ENCODE assay signal across 8 mouse cellular contexts in the genomic region with DNA sequence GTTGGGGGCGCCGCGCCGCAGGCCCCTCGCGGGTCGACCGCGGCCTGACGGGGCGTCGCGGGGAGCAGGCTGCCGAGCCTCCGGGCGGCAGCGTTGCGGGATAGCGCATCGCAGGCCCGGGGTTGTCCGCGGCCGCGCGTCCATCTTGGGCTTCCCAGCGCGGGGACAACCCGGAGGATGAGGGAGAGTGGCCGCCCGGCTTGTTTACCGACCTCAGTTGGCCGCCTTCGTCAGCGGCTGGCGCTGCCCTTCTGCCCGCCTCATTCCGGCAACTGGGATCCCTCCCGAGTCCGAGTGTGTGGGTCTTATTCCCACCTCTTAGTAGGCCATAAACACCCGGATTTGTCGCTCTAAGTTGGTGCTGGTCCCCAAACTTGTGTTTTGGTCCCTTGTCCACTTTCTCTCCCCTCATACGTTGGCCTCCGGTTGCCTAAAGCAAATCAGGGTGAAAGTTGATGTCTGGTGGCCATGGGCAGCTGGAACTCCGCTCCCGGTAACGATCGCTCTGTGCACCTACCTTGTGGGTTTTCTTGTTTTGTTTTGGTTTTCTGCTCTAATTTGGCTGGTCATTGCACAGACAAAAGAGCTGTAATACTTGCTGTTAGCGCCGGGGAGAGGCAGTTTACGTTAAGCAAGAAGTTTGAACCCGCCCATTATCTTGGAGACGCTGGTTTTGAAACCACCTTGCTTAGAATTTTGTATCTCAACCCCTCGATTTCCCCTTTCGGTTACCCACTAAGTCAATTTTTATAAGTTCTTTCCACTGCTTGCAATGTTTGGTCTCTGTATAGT. TPM values are rescaled to one million over a fixed set of nuclear protein-coding genes. Genes with fewer than 3 reads are reported as not detected.
DNase-seq lines count a peak whose midpoint lies in the region; ATAC-seq and TF ChIP-seq lines count a peak whose summit lies in the region.

No protein-coding gene starts in this region.

- peak overlapping the region; percentile 81 for H3K27ac ChIP-seq in cerebellum, adult 2 months (ENCODE audit: insufficient read depth, low read length)
- H3K27ac ChIP-seq in hindbrain, embryonic 10.5 days, result peak overlapping the region; percentile 97

- peak; percentile 55 for DNase-seq in NIH3T3 (ENCODE audit: low read depth)
- DNase-seq in cerebellum, adult 2 months, result peak; percentile 61 to 68
- peak; percentile 8 to 43 for DNase-seq in frontal cortex, postnatal 10 days (ENCODE audit: low spot score in 2 of 2)
- DNase-seq in hindbrain, embryonic 10.5 days (ENCODE audit: low spot score), result peak; percentile 58
- DNase-seq in layer of hippocampus, postnatal 14 days (ENCODE audit: low spot score in 2 of 2), result peak; percentile 20 to 37
- peak; percentile 18 for DNase-seq in right cerebral cortex, adult 18-20 months
- no peak for DNase-seq in yolk sac, embryonic 10.5 days (ENCODE audit: low spot score)

- no peaks in the 10 kb centered on the region for H3K36me3 ChIP-seq in hindbrain, embryonic 10.5 days

- H3K4me1 ChIP-seq in cerebellum, adult 2 months (ENCODE audit: control insufficient read depth, insufficient read depth, low read length), result no peaks in the 10 kb centered on the region
- H3K4me1 ChIP-seq in hindbrain, embryonic 10.5 days (replicated peaks), result peaks cover 18% of the 10 kb centered on the region

- no peaks in the 10 kb centered on the region for H3K9me3 ChIP-seq in hindbrain, embryonic 10.5 days

- TF ChIP-seq CTCF in cerebellum, adult 2 months (IDR thresholded peaks at IDR 0.05; ENCODE audit: borderline replicate concordance, insufficient read depth, low read depth, low read length), result no peak

- under 1% methylated on average over 55 of the region's 55 CpGs for WGBS in cerebellum, adult 2 months
- WGBS in hindbrain, embryonic 10.5 days, result under 1% methylated on average over 55 of the region's 55 CpGs

- peak; percentile 48 for ATAC-seq in megakaryocyte, adult 5-6 weeks (ENCODE audit: poor library complexity, severe bottlenecking)

- peak overlapping the region; percentile 91 for H3K4me3 ChIP-seq in cerebellum, adult 2 months (replicated peaks; ENCODE audit: insufficient read depth, low read depth, low read length)
- H3K4me3 ChIP-seq in hindbrain, embryonic 10.5 days, result peak overlapping the region; percentile 95

- no peaks in the 10 kb centered on the region for H3K27me3 ChIP-seq in cerebellum, adult 2 months (ENCODE audit: control insufficient read depth, insufficient read depth, low read length)
- H3K27me3 ChIP-seq in hindbrain, embryonic 10.5 days (ENCODE audit: insufficient read depth, poor library complexity, severe bottlenecking), result no peaks in the 10 kb centered on the region

- 0 out of 2 replicates have a peak, but pooled peaks have one; percentile 19 for TF ChIP-seq POLR2A in cerebellum, adult 2 months (IDR thresholded peaks at IDR 0.05; ENCODE audit: borderline replicate concordance, insufficient read depth, low read length)

RNA-seq across cellular contexts. Expression of gene Zranb1, which starts 0.8 kb away (rescaled TPM):
- polyA plus RNA-seq in cerebellum, adult 2 months (2012; rRNA removed), result 43.0 and 46.0 TPM in 2 replicates
- 9.1 and 9.2 TPM in 2 replicates for polyA plus RNA-seq in hindbrain, embryonic 10.5 days (2016; fragmentation: Nextera tagmentation; extraction: Ambion mirVana)
- total RNA-seq in layer of hippocampus, postnatal 14 days (2021), result 10 to 100 TPM; 34.4 to 38.1 TPM
- total RNA-seq in megakaryocyte, adult 5-6 weeks (2015), result 21.8 and 22.6 TPM in 2 replicates
- total RNA-seq in megakaryocyte, adult 5-6 weeks (2017), result 42.3 and 47.6 TPM in 2 replicates
